Mouse (Mus musculus): ENCODE measurements around the gene Ltbp4. TPM values are rescaled to one million over a fixed set of nuclear protein-coding genes. Genes with fewer than 3 reads are reported as not detected.

Ltbp4 gene
- total RNA-seq (2021): 10 to 100 TPM; 54.5 to 54.8 TPM
- long read RNA-seq, experiment 1, full-length matches to known transcripts: 27 of 56 reads
- long read RNA-seq, experiment 1, partial matches to known transcripts: 13 of 56 reads
- long read RNA-seq, experiment 1, other reads (novel, unspliced or antisense): 16 of 56 reads
- long read RNA-seq, experiment 2, full-length matches to known transcripts: 33 of 80 reads
- long read RNA-seq, experiment 2, partial matches to known transcripts: 28 of 80 reads
- long read RNA-seq, experiment 2, other reads (novel, unspliced or antisense): 19 of 80 reads

DNA sequence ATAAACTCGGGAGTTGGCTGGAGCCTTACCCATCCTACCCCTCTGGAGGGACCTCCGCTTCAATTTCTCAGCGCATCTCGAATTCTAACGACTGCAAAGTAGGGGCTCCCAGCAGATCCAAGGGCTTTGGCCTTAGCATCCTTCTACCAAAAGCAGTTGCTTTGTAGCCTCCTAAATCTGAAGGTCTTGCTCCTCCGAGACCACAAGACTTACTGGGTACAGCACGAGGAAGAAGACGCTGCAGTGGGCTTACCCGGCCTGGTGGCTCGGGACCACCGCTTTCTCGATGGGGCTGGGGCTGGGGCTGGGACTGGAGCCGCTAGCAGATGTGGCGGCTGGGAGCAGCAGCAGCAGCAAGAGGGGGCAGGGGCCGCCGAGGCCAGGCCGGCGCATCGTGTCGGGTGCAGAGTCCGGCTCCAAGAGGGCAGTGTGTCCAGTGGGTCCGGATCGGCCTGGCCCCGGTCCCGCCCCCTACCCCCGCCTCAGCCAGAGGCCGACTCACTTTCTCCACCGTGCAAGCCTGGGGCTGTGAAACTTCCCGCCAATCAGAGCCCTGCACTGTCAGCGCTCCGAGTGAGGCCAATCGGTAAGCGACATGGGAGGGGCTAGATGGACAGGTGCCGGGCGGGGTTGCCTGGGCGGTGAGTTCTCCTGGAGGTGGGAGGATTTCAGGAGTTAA is at the start of gene Ltbp4:
Gene Ltbp4, minus strand, starts transcription at position 518 of the 679 bp plus-strand sequence.
- DNase-seq (ENCODE audit: low spot score in 2 of 2): no peak
- Histone ChIP-seq H3K4me3 (peak within 1 kb of the TSS; percentile 37), H3K27ac (peak within 1 kb of the TSS; percentile 86; the same call in 1 of the 2 replicates)
- TF ChIP-seq CTCF (conservative IDR thresholded peaks at IDR 0.05): no peak

DNA sequence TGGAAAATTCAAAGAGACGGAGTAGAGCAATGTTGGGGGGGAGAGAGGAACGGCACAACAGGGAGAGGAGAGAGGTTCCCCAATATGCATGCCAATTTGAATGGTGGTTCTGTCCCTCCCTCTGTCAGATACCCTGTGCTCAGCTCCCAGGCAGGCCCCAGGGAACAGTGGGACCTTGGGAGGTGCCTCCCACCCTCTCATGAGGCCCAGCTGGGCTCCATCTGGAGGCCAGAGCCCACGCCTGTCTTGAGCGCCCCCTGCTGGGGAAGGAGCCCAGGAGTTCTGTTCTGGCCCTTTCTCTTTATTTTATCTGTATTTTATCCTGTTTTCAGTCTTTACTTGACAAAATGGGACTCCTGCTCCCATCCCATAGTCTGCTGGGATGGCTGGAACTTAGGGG is 47.2 kb upstream of the Ltbp4 start:
- peak; percentile 91 for TF ChIP-seq CTCF (conservative IDR thresholded peaks at IDR 0.05)
- DNase-seq (ENCODE audit: low spot score in 2 of 2): peak; percentile 75 to 79
- no peak overlapping the region for H3K4me3 ChIP-seq
- peak overlapping the region; percentile 37 for H3K27ac ChIP-seq

DNA sequence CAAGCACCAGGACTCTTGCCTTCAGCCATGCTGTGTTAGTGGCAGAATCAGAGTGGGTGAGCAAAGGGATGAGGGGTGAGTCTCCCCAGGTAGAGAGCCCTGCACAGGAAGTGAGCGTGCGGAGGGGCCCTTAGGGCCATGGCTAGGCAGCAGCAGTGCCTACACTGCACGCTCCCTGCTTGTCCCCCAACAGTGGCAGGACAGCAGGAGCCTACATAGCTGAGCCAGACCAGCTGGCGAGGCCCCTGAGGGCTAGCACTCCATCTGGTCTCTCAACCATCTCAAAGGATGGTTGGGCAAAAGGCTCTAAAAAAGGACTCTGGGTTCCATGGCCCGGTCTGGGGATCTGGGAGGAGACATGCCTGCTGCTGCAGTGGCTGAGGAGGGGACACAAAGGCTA is 46.6 kb upstream of the Ltbp4 start:
- Histone ChIP-seq H3K27ac (peak overlapping the region; percentile 37), H3K4me3 (no peak overlapping the region)
- no peak for TF ChIP-seq CTCF (conservative IDR thresholded peaks at IDR 0.05)
- DNase-seq (ENCODE audit: low spot score in 2 of 2): no peak

DNA sequence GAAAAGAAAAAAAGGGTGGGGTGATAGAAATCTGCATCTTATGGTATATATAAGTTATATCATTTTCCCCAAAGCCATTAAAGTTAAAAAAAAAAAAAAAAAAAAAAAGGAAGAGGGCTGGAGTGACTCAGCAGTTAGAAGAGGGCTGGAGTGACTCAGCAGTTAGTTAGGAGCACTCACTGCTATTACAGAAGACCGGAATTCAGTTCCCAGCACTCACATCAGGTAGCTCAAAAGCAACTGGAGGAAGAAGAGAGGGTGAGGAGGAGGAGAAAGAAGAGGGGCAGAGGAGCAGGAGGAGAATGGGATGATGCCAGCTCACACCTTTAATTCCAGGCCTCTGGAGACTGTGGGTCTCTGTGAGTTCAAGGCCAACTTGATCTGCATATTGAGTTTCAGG is 45.7 kb upstream of the Ltbp4 start:
- TF ChIP-seq CTCF (conservative IDR thresholded peaks at IDR 0.05): no peak
- no peak overlapping the region for H3K27ac ChIP-seq
- no peak overlapping the region for H3K4me3 ChIP-seq
- no peak for DNase-seq (ENCODE audit: low spot score in 2 of 2)

DNA sequence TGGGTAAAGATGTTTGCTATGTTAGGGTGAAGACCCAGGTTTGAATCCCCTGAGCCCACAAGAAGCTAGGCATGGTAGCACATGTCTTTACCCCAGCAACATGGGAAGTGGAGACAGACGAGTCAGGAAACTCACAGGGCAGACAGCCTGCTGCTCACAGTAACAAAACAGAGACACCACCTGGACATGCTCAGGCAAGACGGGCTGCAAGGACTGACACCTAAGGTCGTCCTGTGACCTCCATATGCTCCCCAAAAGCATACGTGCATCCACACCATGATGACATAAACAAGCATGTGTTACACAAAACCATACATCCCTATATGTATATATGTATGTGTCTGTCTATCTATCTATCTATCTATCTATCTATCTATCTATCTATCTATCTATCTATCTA is 44.1 kb upstream of the Ltbp4 start:
- TF ChIP-seq CTCF (conservative IDR thresholded peaks at IDR 0.05): no peak
- H3K4me3 ChIP-seq: no peak overlapping the region
- H3K27ac ChIP-seq: no peak overlapping the region
- DNase-seq (ENCODE audit: low spot score in 2 of 2): no peak

DNA sequence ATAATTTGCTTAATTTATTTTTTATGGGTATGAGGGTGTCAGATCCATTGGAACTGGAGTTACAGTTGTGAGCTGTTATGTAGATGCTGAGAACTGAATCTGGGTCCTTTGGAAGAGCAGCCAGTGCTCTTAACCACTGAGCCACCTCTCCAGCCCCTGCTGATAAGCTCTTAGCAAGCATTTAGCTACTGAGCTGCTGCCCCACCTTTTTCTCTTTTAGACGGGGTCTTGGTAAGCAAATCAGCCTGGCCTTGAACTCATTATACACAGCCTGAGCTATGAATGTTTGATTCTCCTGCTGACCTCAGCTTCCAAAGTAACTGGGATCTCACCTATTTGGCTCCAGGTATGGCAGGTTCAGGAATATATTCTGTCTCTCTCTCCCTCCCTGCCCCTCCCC is 43.5 kb upstream of the Ltbp4 start:
- H3K4me3 ChIP-seq: no peak overlapping the region
- H3K27ac ChIP-seq: no peak overlapping the region

DNA sequence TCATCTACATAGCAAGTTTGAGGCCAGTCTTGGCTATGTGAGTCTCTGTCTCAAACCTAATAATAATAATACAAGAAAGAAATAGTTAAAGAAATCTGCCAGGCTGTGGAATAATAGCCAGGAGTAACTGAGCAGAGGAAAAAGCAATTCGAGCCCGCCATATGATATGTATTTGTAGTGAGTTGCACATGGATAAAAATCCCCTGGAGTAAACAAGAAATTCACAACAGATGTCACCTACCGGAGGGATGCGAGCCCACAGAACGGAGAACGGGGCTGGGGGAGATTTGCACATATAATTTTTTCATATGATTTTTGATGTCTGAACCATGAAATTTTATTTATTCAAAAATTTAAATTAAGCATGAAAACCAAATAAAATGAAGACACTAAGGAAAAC is 42.3 kb upstream of the Ltbp4 start:
- no peak for TF ChIP-seq CTCF (conservative IDR thresholded peaks at IDR 0.05)
- no peak overlapping the region for H3K4me3 ChIP-seq
- H3K27ac ChIP-seq: no peak overlapping the region
- no peak for DNase-seq (ENCODE audit: low spot score in 2 of 2)

More for the DNA sequence above, 43.5 kb upstream of the Ltbp4 start:
- DNase-seq (ENCODE audit: low spot score in 2 of 2): no peak
- no peak for TF ChIP-seq CTCF (conservative IDR thresholded peaks at IDR 0.05)

DNA sequence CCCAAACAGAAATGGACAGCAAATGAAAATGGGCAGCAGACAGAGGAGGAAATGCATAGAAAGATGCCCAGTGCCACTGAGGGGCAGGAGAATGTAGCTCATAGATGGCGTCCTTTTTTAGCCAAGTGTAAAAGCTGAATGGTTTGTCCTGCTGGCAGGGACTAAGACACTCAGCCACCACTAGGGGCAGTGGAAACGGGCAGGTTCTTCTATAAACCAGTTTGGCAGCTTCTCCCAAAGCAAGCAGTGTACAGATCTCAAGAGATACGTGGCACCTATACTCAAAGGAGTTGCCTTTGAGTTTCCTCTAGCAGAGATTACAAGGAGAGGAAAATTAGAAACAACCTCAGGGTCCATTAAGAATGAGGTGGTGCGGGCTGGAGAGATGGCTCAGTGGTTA is 40.9 kb upstream of the Ltbp4 start:
- no peak for DNase-seq (ENCODE audit: low spot score in 2 of 2)
- Histone ChIP-seq H3K27ac (no peak overlapping the region), H3K4me3 (no peak overlapping the region)
- TF ChIP-seq CTCF (conservative IDR thresholded peaks at IDR 0.05): peak; percentile 81

DNA sequence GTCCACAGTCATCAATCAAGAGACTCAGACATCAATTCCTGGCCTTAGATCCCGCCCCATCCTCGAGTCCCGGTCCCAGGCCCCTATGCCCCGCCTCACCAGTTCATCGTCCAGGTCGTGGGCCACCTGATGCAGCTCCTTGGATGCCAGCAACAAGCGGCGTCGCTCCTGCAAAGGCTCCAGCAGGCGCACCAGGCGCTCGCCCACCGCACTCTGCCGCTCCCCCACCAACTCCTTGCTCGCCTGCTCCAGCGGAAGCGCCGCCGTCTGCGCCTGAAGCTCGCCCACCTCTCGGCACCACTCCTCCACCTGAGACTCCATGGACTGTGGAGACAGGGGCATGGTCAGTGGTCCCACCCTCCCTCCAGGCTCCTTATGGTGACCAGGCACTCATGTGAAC is 37.8 kb upstream of the Ltbp4 start:
- no peak for TF ChIP-seq CTCF (conservative IDR thresholded peaks at IDR 0.05)
- peak; percentile 65 for DNase-seq (ENCODE audit: low spot score in 2 of 2)
- Histone ChIP-seq H3K27ac (peak overlapping the region; percentile 32; the same call in 1 of the 2 replicates), H3K4me3 (no peak overlapping the region)

DNA sequence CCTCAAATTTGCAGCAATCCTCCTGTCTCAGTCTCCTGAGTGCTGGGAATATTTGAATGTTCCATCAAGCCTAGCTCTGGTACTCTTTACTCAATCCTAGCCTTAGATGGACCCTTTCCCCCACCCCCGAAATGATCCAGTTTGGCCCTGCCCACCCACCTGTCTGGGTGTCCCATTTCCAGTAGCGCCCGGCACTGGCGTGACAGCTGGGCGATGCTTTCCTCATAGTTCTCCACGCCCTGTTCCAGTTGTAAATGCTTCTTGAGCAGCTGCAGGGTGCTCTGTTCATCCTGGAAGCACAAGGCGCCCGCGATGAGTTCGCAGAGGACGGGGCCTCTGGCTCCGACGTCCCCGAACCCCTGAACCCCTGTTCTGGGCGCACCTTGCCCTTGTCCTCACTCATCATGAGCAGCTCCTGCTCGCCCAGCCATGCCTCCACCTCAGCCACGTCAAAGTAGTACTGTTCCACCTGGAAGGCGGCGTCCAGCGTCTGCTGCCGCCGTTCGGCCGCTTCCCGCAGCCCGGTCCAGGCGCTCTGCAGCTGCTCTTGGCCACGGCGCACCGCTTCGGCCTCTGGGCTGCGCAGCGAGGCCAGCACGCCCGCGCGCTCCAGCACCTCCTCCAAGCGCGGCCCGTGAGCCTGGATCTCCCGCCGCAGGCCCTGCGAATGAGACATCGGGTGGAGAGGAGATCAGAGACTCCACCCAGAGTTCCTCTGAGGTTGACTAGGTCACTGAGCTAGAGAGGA is 34.4 kb upstream of the Ltbp4 start:
- H3K4me3 ChIP-seq: no peak overlapping the region
- no peak for TF ChIP-seq CTCF (conservative IDR thresholded peaks at IDR 0.05)
- H3K27ac ChIP-seq: 0 out of 2 replicates have a peak overlapping the region, but pooled peaks have one; percentile 36
- no peak for DNase-seq (ENCODE audit: low spot score in 2 of 2)

DNA sequence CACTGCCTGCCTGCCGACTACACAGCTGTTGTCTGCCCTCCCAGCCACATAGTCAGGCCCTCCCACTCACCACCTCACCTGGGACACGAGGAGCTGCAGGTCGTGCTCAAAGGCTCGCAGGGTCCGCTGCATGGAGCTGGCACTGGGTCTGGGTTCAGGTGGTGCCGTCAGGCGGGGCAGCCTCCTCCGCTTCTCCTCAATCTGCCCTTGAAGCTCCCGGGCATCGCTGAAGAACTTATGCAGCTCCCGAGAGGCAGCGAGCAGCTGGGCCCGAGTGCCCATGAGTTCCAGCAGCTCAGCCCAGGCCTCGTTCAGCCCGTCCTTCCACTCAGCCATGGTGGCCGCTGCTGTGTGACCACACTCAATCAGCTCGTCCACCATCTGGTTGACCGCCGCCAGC is 31.6 kb upstream of the Ltbp4 start:
- H3K27ac ChIP-seq: no peak overlapping the region
- H3K4me3 ChIP-seq: no peak overlapping the region
- DNase-seq (ENCODE audit: low spot score in 2 of 2): no peak
- TF ChIP-seq CTCF (conservative IDR thresholded peaks at IDR 0.05): no peak

DNA sequence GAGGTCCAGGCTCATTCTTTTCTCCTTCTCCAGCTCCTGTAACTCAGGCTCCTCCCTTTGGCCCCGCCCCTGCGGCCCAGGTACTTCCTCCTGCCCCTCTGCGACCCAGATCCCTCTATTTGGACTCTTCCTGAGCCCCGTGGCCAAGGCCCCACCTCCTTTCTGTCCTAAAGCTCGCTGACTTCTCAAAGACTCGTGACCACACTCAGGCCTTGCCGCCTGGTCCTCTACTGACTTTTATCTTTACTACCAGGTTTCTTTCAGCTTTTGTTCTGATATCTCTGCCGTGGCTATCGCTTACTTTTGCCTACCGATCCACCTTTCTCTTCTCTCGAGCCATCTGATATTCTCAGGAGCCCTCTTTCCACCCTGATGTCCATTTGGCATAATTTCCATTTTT is 30.5 kb upstream of the Ltbp4 start:
- Histone ChIP-seq H3K27ac (no peak overlapping the region), H3K4me3 (no peak overlapping the region)
- no peak for DNase-seq (ENCODE audit: low spot score in 2 of 2)
- TF ChIP-seq CTCF (conservative IDR thresholded peaks at IDR 0.05): no peak

DNA sequence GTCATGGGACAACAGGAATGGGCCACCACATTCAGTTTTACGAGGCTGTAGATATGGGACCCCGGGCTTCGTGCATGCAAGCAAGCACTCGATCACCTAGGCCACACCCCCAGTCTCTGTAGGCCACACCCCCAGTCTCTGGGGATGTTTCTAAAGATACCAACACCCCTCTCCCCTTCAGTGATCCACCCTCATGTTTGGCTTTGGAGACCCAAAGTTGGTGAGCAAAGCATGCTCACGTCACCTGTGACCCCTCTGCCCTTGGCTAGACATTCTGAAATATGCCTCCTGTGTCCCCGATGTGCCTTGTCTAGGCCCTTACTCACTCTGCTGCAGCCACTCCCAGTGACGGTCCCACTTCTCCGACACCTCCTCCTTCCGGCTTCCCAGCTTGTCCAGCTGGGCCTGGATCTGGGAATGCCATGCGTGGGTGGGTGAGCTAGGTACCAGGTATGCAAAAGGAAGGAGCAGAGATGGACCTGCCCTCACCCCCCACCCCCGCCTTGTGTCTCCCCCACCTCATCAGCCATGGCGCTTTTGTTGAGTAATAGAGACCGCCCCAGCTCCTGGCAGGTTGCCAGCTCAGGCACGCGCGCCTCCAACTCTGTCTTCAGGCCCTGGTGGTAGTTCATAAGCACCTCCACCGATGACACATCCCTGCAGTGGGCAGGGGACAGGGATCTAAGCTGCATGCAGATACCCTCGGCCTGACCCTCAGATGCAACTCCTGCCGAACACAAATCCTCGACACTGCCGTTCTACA is 28.8 kb upstream of the Ltbp4 start:
- DNase-seq (ENCODE audit: low spot score in 2 of 2): no peak
- Histone ChIP-seq H3K27ac (no peak overlapping the region), H3K4me3 (no peak overlapping the region)
- TF ChIP-seq CTCF (conservative IDR thresholded peaks at IDR 0.05): no peak
